Mouse (Mus musculus): ENCODE data around the gene Ankrd35. TPM values are rescaled to one million over a fixed set of nuclear protein-coding genes. Genes with fewer than 3 reads are reported as not detected.

Ankrd35 gene
- polyA plus RNA-seq, 1 experiment from 2014 or later: 0.57 TPM

- under 1% methylated on average over 74 of the region's 85 CpGs for WGBS
- peak; percentile 92 for ATAC-seq
- H3K9ac ChIP-seq: peak overlapping the region; percentile 88
Observed at GRCm38 (mm10) chr3:96696766-96697732, 27.1 kb downstream of the Ankrd35 start.

GRCm38 (mm10) chr3:96698993-96699690 is 29.2 kb downstream of the Ankrd35 start:
- 55% methylated on average over 19 of the region's 19 CpGs for WGBS
- Histone ChIP-seq H3K9me3 (replicated peaks) (no peaks in the 10 kb centered on the region), H3K9ac (no peak overlapping the region), H3K4me3 (no peak overlapping the region), H3K36me3 (ENCODE audit: poor library complexity, severe bottlenecking) (peaks cover 40% of the 10 kb centered on the region), H3K27ac (no peak overlapping the region), H3K27me3 (no peaks in the 10 kb centered on the region), H3K4me1 (peaks cover 15% of the 10 kb centered on the region), H3K4me2 (no peak overlapping the region)
- ATAC-seq: no peak

More at GRCm38 (mm10) chr3:96696766-96697732, 27.1 kb downstream of the Ankrd35 start:
- peaks cover 15% of the 10 kb centered on the region for H3K4me1 ChIP-seq
- no peaks in the 10 kb centered on the region for H3K9me3 ChIP-seq (replicated peaks)
- peak overlapping the region; percentile 91 for H3K27ac ChIP-seq
- H3K4me2 ChIP-seq: peak overlapping the region; percentile 81
- H3K27me3 ChIP-seq: no peaks in the 10 kb centered on the region
- peak overlapping the region; percentile 83 for H3K4me3 ChIP-seq
- peaks cover 23% of the 10 kb centered on the region for H3K36me3 ChIP-seq (ENCODE audit: poor library complexity, severe bottlenecking)

- Histone ChIP-seq H3K27me3 (no peaks in the 10 kb centered on the region), H3K4me2 (no peak overlapping the region), H3K27ac (no peak overlapping the region), H3K9ac (no peak overlapping the region), H3K4me3 (no peak overlapping the region), H3K4me1 (peaks cover 15% of the 10 kb centered on the region), H3K36me3 (ENCODE audit: poor library complexity, severe bottlenecking) (peaks cover 50% of the 10 kb centered on the region), H3K9me3 (replicated peaks) (no peaks in the 10 kb centered on the region)
- WGBS: 46% methylated on average over 7 of the region's 7 CpGs
- no peak for ATAC-seq
Observed at GRCm38 (mm10) chr3:96700376-96700775, 30.4 kb downstream of the Ankrd35 start.

- Histone ChIP-seq H3K4me2 (no peak overlapping the region), H3K36me3 (ENCODE audit: poor library complexity, severe bottlenecking) (peaks cover 50% of the 10 kb centered on the region), H3K27me3 (no peaks in the 10 kb centered on the region), H3K27ac (no peak overlapping the region), H3K4me3 (no peak overlapping the region), H3K9me3 (replicated peaks) (no peaks in the 10 kb centered on the region), H3K4me1 (peaks cover 12% of the 10 kb centered on the region), H3K9ac (no peak overlapping the region)
- 87% methylated on average over 4 of the region's 4 CpGs for WGBS
- ATAC-seq: no peak
Observed at GRCm38 (mm10) chr3:96701003-96701402, 31.1 kb downstream of the Ankrd35 start.

- Histone ChIP-seq H3K27ac (no peak overlapping the region), H3K36me3 (ENCODE audit: poor library complexity, severe bottlenecking) (peaks cover 52% of the 10 kb centered on the region)
- WGBS: 66% methylated on average over 11 of the region's 11 CpGs
Observed at GRCm38 (mm10) chr3:96704778-96705177, 34.8 kb downstream of the Ankrd35 start.

GRCm38 (mm10) chr3:96706217-96706616 is 36.3 kb downstream of the Ankrd35 start:
- Histone ChIP-seq H3K27ac (no peak overlapping the region), H3K4me2 (no peak overlapping the region), H3K9me3 (replicated peaks) (no peaks in the 10 kb centered on the region), H3K9ac (no peak overlapping the region), H3K27me3 (peaks cover 12% of the 10 kb centered on the region), H3K36me3 (ENCODE audit: poor library complexity, severe bottlenecking) (peaks cover 52% of the 10 kb centered on the region), H3K4me1 (peaks cover 7% of the 10 kb centered on the region), H3K4me3 (no peak overlapping the region)
- ATAC-seq: no peak
- WGBS: 91% methylated on average over 11 of the region's 11 CpGs

More at GRCm38 (mm10) chr3:96704778-96705177, 34.8 kb downstream of the Ankrd35 start:
- Histone ChIP-seq H3K9ac (no peak overlapping the region), H3K4me1 (peaks cover 7% of the 10 kb centered on the region), H3K4me3 (no peak overlapping the region), H3K27me3 (peaks cover 12% of the 10 kb centered on the region), H3K9me3 (replicated peaks) (no peaks in the 10 kb centered on the region), H3K4me2 (no peak overlapping the region)
- no peak for ATAC-seq

- Histone ChIP-seq H3K4me3 (no peak overlapping the region), H3K9me3 (replicated peaks) (no peaks in the 10 kb centered on the region), H3K4me1 (peaks cover 7% of the 10 kb centered on the region), H3K9ac (no peak overlapping the region), H3K27me3 (peaks cover 12% of the 10 kb centered on the region), H3K4me2 (no peak overlapping the region), H3K27ac (no peak overlapping the region), H3K36me3 (ENCODE audit: poor library complexity, severe bottlenecking) (peaks cover 52% of the 10 kb centered on the region)
- ATAC-seq: no peak
- WGBS: 78% methylated on average over 7 of the region's 7 CpGs
Observed at GRCm38 (mm10) chr3:96706984-96707383, 37.1 kb downstream of the Ankrd35 start.

GRCm38 (mm10) chr3:96707903-96708683 is 38.2 kb downstream of the Ankrd35 start, which contains the start of gene Nudt17:
Gene Nudt17 (minus strand): TSS chr3:96708562.
- H3K27ac ChIP-seq: no peak within 1 kb of the TSS
- 5% methylated on average over 42 of the region's 42 CpGs for WGBS
- H3K4me2 ChIP-seq: peak within 1 kb of the TSS; percentile 90
- H3K4me1 ChIP-seq: peaks cover 7% of the 10 kb centered on the region
- peak; percentile 90 for ATAC-seq
- peaks cover 56% of the 10 kb centered on the region for H3K36me3 ChIP-seq (ENCODE audit: poor library complexity, severe bottlenecking)
- no peaks in the 10 kb centered on the region for H3K9me3 ChIP-seq (replicated peaks)
- peaks cover 12% of the 10 kb centered on the region for H3K27me3 ChIP-seq
- H3K9ac ChIP-seq: peak within 1 kb of the TSS; percentile 76
- H3K4me3 ChIP-seq: peak within 1 kb of the TSS; percentile 51

GRCm38 (mm10) chr3:96708684-96709064 is 38.7 kb downstream of the Ankrd35 start:
- peak overlapping the region; percentile 90; the same call in 1 of the 2 replicates for H3K4me2 ChIP-seq
- WGBS: 45% methylated on average over 2 of the region's 2 CpGs
- H3K27ac ChIP-seq: no peak overlapping the region
- H3K9me3 ChIP-seq (replicated peaks): no peaks in the 10 kb centered on the region
- no peak overlapping the region for H3K4me3 ChIP-seq
- H3K4me1 ChIP-seq: peaks cover 7% of the 10 kb centered on the region
- H3K9ac ChIP-seq: peak overlapping the region; percentile 76; the same call in 1 of the 2 replicates
- H3K27me3 ChIP-seq: peaks cover 12% of the 10 kb centered on the region
- peak; percentile 14; the same call in 1 of the 2 replicates for ATAC-seq
- H3K36me3 ChIP-seq (ENCODE audit: poor library complexity, severe bottlenecking): peaks cover 56% of the 10 kb centered on the region

GRCm38 (mm10) chr3:96714286-96714685 is 44.4 kb downstream of the Ankrd35 start:
- Histone ChIP-seq H3K36me3 (ENCODE audit: poor library complexity, severe bottlenecking) (peaks cover 81% of the 10 kb centered on the region), H3K4me3 (no peak overlapping the region), H3K27me3 (no peaks in the 10 kb centered on the region), H3K9ac (no peak overlapping the region), H3K4me1 (0 out of 2 replicates have a peak, but pooled peaks cover 2% of the 10 kb centered on the region), H3K4me2 (no peak overlapping the region), H3K9me3 (replicated peaks) (no peaks in the 10 kb centered on the region), H3K27ac (no peak overlapping the region)
- ATAC-seq: no peak
- WGBS: 93% methylated on average over 5 of the region's 5 CpGs

GRCm38 (mm10) chr3:96715854-96716253 is 45.9 kb downstream of the Ankrd35 start:
- Histone ChIP-seq H3K36me3 (ENCODE audit: poor library complexity, severe bottlenecking) (peaks cover 71% of the 10 kb centered on the region), H3K27me3 (no peaks in the 10 kb centered on the region), H3K4me1 (0 out of 2 replicates have a peak, but pooled peaks cover 4% of the 10 kb centered on the region), H3K9ac (no peak overlapping the region), H3K4me3 (no peak overlapping the region), H3K9me3 (replicated peaks) (no peaks in the 10 kb centered on the region), H3K27ac (no peak overlapping the region), H3K4me2 (no peak overlapping the region)
- ATAC-seq: no peak
- 90% methylated on average over 2 of the region's 2 CpGs for WGBS

All from forebrain, embryonic 13.5 days (tissue).